Mouse (Mus musculus): ENCODE measurements around the gene Olfr1238.

DNA sequence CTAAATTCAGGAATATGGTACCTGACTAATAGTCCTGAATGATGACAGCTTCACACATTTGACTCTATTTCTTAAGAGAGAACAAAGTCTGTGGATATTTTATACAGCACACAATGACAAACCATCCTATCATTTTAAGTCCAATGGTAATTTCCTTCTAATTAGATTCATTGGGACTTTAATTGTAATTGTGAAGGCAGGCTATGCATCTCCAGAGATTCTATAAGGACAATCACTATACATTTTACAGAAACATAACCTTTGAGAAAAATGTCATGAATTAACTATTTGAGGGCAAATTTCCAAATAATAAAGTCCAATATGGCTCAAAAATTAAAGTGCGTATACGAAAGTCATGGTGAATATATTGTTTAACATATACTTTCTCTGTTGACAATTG is 10.8 kb upstream of the Olfr1238 start, which contains the start of gene Olfr1239:
- TF ChIP-seq CTCF (IDR thresholded peaks at IDR 0.05; ENCODE audit: borderline replicate concordance, insufficient read depth, low read length) = no peak
- TF ChIP-seq POLR2A (IDR thresholded peaks at IDR 0.05; ENCODE audit: low read depth, low read length) = no peak
